Mouse (Mus musculus) olfactory bulb, adult 2 months (tissue): ENCODE results near the gene Cecr2.

Experiments used
- CTCF ChIP-seq: fragments of 200-500 bp; IDR thresholded peaks from 2 replicates; pipeline ENCODE4 v1.5.1; 2012; ENCODE audit warnings: low read depth, mild to moderate bottlenecking, low read length, moderate library complexity; ENCODE audit not compliant: insufficient read depth
- POLR2A ChIP-seq: fragments of 200-500 bp; IDR thresholded peaks from 2 replicates; pipeline ENCODE4 v1.6.1; 2012; ENCODE audit warnings: mild to moderate bottlenecking, low read depth, low read length, moderate library complexity; ENCODE audit not compliant: insufficient read depth

- TF ChIP-seq CTCF, result no peak
- TF ChIP-seq POLR2A, result no peak
Measured at GRCm38 (mm10) chr6:120665415-120665815, 754 bp upstream of the Cecr2 start.
